Mouse (Mus musculus) heart, embryonic 16.5 days (tissue): ENCODE results near the gene Cubn. TPM values are rescaled to one million over a fixed set of nuclear protein-coding genes. Genes with fewer than 3 reads are reported as not detected.

Source experiments
- ATAC-seq: fragments of 200-750 bp; cut with Nextera tagmentation; replicated peaks from 2 replicates; pipeline ENCODE4 v1.8.0; 2017; ENCODE audit warnings: moderate number of reproducible peaks; ENCODE audit not compliant: insufficient read depth, low FRiP score; ENCODE audit errors: extremely low read depth
- H3K27ac ChIP-seq: fragments of 300-500 bp; sonication (generic); 2 replicates; pipeline ENCODE4 v1.5.1; 2014; ENCODE audit warnings: mild to moderate bottlenecking, low read length, control low read depth, moderate library complexity
- H3K27me3 ChIP-seq: fragments of 300-500 bp; sonication (generic); 2 replicates; pipeline ENCODE4 v1.6.1; 2014; ENCODE audit warnings: low read length, mixed read lengths; ENCODE audit not compliant: control insufficient read depth, insufficient read depth
- H3K36me3 ChIP-seq: fragments of 300-500 bp; sonication (generic); 2 replicates; pipeline ENCODE4 v1.6.1; 2014; ENCODE audit not compliant: control insufficient read depth, insufficient read depth
- H3K4me1 ChIP-seq: fragments of 300-500 bp; sonication (generic); 2 replicates; pipeline ENCODE4 v1.6.1; 2014; ENCODE audit warnings: low read length, mixed read lengths; ENCODE audit not compliant: control insufficient read depth, insufficient read depth
- H3K4me2 ChIP-seq: fragments of 300-500 bp; sonication (generic); 2 replicates; pipeline ENCODE4 v1.6.1; 2014; ENCODE audit warnings: low read depth, mild to moderate bottlenecking, control low read depth, low read length
- H3K4me3 ChIP-seq: fragments of 300-500 bp; sonication (generic); 2 replicates; pipeline ENCODE4 v1.5.1; 2014; ENCODE audit warnings: mild to moderate bottlenecking, control low read depth, low read length
- H3K9ac ChIP-seq: fragments of 300-500 bp; sonication (generic); 2 replicates; pipeline ENCODE4 v1.6.1; 2014; ENCODE audit warnings: low read length, control low read depth
- H3K9me3 ChIP-seq: fragments of 300-500 bp; sonication (generic); replicated peaks from 2 replicates; pipeline ENCODE4 v1.6.1; 2016; ENCODE audit warnings: low read length; ENCODE audit not compliant: control insufficient read depth
- WGBS: fragments of 180-500 bp; shearing (Covaris S2); extraction: QIAGEN DNeasy Blood & Tissue Kit; methylation state at CpG from one replicate; pipeline ENCODE4 v1.1.7; 2014; 5-methylcytosine and 5-hydroxymethylcytosine counted together
- polyA plus RNA-seq: library from polyadenylated mRNA; unstranded; fragments of >200 nt; fragmentation: Nextera tagmentation; extraction: Ambion mirVana; gene quantifications from 2 replicates; pipeline ENCODE4 v1.2.1, GENCODE M21; 2015

Cubn gene
- polyA plus RNA-seq, 1 experiment from 2014 or later: 0.28 TPM

DNA sequence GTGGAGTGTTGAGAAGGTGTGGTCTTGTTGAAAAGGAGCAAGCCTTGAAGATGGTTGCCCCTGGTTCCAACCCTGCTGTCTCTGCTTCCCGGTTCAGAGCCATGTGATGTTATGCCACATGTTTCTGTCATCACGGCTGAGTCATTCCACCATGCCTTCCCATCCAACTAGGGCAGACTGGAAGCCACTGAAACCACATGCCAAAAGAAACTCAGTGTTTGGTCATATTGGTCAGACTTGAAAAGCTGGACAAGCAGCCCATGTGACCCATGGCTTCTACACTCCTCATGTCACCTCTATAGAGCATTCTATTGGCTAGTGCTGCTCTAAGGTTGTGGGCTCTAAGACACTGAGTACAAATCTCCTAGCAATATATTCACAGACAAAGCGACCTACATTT lies 261.9 kb downstream of the Cubn start:
- Histone ChIP-seq H3K4me3 (no peak overlapping the region), H3K9ac (no peak overlapping the region), H3K27me3 (no peaks in the 10 kb centered on the region), H3K4me1 (peaks cover 20% of the 10 kb centered on the region), H3K9me3 (0 out of 2 replicates have a peak, but pooled peaks cover 2% of the 10 kb centered on the region), H3K4me2 (no peak overlapping the region), H3K27ac (no peak overlapping the region), H3K36me3 (peaks cover 3% of the 10 kb centered on the region; the same call in 1 of the 2 replicates)
- no peak for ATAC-seq
- 88% methylated on average over 3 of the region's 3 CpGs for WGBS

Other genes with a start within 250 kb of the Cubn start
- 138 and 142 TPM in 2 replicates for gene Rsu1, start 220.4 kb downstream of the Cubn start, polyA plus RNA-seq
- gene Trdmt1, start 52.9 kb upstream of the Cubn start, polyA plus RNA-seq: 10.4 and 11.2 TPM in 2 replicates
- gene Vim, start 82.1 kb upstream of the Cubn start, polyA plus RNA-seq: 820 and 887 TPM in 2 replicates